Mouse (Mus musculus) MEL-GATA-1-ER (cell line): ENCODE measurements around the gene Blcap.
"Not testable (repeated sequence)": the region's sequence is repeated elsewhere in the genome, so short reads cannot be mapped to it uniquely, and the experiment has no call there.

Experiments used
- DNase-seq: peaks from one replicate; pipeline ENCODE4 v3.0.0-alpha.2; 2012; ENCODE audit warnings: low read depth; ENCODE audit errors: extremely low read depth

Blcap gene

DNA sequence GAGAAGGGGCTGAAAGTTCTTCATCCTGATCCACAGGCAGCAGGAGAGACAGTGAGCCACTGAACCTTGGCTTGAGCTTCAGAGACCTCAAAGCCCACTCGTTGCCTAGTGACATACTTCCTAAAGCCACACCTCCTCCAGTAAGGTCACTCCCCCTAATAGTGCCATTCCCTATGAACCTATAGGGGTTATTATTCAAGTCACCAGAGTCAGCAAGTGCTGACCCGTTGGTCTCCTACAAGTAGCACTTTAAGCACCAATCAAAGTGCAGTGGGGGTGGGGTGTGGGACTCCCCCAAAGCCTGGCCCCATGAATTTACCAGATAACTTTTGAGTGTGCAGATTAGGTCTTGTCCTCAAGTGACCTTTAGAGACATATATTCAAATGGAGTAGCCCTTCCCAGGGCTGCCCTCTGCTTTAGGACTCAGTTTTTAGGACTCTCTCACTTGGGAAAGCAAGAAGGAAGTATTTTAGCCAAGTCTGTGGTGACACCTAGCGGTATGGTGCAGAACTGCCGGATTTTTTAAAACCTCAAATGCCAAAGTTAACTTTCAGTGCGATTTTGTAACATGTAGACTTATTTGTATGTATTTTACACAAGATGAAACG is at the start of gene Blcap:
TSS of gene Blcap (minus strand) at position 51 of the 609 bp plus-strand sequence.
- DNase-seq = peak; percentile 36

GRCm38 (mm10) chr2:157618393-157618792 is 47.3 kb upstream of the Blcap start:
- no peak for DNase-seq

GRCm38 (mm10) chr2:157613997-157614396 is 42.9 kb upstream of the Blcap start:
- DNase-seq = peak; percentile 52

DNA sequence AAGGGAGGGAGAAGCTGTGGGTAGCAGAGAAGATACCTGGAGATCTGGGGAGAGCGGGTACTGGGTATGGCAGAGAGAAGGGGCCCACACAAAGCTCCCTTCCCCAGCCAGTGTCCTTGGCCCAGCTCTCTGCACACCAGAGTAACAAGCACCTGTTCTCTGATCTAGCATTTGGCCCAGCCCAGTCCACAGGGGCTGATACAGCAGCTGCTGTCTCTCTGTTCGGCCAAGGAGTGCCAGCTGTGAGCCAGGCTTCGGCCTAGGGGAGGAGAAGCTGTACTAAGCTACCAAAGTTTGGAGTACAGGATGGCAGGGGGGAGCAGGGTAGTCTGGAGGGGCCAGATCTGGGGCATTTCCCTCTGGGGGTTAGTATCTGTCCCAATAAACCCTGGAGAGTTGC is 40.7 kb upstream of the Blcap start:
- no peak for DNase-seq

DNA sequence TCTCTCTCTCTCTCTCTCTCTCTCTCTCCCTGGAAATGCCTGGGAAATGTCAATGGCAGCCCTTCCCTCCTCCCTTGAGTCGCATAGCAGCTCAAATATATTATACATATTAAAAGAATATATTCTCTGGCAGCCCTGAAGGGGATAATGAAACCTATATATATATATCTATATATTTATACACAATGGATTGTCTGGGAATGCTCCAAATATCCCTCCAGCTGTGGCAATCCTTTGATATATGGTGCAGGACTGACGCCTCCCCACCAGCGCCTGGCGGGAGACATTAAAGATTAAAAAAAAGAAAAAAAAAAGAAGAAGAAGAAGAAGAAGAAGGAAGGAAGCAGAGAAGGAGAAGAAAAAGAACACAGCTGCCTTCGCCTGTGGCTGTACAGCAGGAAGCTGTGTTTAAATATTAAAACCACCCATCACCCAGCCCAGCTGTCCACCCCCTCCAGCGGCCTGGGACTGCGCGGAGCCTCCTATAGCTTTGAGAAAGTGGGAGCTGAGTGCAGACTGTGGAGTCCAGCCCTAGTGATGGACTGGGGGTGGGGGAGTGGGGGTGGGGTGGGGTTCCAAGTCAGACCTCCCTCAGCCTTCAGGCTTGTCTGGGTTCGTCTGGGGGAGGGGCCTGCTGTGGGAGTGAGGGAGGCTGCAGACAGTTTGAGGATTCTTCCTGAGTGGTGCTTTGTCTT is 36.6 kb upstream of the Blcap start:
- no peak for DNase-seq

GRCm38 (mm10) chr2:157605025-157605675 is 34.1 kb upstream of the Blcap start:
- peak; percentile 16 for DNase-seq

DNA sequence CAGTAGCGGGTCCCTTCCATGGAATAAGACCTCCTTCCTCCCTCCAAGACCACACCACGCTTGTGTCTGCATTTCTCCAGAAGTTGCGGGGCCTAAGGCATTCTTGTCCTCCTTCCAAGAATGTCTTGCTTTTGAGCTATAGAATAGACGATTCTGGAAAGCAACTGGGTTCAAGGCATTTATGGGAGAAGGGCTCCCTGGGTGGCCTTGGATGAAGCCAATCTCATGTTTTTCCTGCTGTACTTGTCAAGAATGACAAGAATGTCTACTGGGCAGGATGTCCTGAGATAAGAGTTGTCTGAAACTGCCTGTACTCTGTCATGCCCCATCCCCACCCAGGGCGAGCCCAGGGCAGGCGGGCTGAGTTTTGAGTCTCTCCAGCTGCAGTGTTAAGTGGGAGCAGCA is 30.4 kb upstream of the Blcap start:
- no peak for DNase-seq

GRCm38 (mm10) chr2:157596876-157597566 is 25.9 kb upstream of the Blcap start:
- DNase-seq = peak; percentile 58

DNA sequence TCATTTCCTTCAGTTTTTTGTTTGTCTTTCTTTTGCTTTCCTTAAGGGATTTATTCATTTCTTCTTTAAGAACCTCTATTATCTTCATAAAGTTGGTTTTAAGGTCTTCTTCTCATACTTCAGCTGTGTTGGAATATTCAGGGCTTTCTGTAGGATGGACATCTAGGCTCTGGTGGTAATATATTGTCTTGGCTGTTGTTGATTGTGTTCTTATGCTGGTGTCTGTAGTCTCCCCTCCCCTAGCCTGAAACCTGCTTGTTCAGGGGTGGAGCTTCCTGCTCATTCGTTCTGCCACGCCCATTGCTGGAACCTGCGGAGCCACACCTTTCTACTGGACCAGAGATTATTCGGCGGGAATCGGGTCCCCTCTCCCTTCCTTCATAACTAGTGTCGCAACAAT is 14.3 kb upstream of the Blcap start:
- DNase-seq = not testable (repeated sequence)

GRCm38 (mm10) chr2:157572786-157573185 is 1.7 kb upstream of the Blcap start:
- no peak for DNase-seq

GRCm38 (mm10) chr2:157569796-157570485 is 1.1 kb downstream of the Blcap start:
- no peak for DNase-seq

DNA sequence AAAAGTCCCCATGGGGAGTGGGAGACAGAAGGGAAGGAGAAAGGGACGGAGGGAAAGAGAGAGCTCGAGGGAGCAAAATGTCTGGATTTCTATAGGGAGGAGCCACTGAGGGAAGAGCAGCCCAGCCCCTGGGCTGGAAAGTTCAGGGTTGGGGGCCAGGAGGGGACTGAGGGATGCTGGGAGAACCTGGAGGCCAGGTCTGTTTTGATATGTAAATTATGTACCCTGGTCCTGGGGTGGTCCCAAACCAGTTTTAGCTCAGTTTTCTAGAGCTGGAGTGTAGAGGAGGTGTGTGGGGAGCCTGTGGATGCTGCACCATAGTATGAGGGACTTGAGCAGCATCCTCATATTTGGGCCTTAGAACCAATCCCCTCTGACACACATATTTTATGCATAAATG is 2.2 kb downstream of the Blcap start:
- no peak for DNase-seq

DNA sequence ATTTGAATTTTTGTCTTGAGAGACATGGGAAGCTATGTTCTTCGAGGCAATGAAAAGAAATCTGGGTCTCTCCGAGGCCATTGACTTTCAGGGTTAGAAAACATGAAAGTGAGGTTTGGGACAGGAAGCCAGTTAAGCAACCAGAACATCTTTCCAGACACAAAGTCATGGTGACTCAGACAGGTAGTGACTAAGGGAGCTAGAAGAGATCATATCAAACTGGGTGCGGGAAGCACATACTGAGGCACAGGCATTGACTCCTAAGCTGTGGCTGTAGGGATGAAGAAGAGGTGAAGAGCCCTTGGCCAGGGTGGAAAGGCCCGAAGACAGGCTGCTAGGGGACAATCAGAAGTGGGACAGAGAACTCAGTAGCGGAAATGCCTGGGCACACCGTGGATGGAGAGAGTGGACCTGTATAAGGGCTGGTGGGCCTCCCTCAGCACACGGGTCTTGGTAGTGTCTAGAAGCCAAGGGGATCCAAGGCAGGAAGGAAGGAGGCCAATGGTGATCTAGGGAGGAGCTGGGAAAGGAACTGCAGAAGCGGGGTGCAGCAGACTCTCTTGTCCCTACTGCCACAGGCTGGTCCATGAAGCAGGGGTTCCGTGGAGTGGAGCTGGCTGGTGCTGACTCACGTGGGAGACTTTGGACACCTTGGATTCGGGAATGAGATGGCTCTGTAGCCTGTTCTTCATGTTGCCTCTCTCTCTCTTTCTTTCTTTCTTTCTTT is 3.7 kb downstream of the Blcap start:
- peak; percentile 86 for DNase-seq

- peak; percentile 86 for DNase-seq
Observed at GRCm38 (mm10) chr2:157566260-157566952, 4.7 kb downstream of the Blcap start.

DNA sequence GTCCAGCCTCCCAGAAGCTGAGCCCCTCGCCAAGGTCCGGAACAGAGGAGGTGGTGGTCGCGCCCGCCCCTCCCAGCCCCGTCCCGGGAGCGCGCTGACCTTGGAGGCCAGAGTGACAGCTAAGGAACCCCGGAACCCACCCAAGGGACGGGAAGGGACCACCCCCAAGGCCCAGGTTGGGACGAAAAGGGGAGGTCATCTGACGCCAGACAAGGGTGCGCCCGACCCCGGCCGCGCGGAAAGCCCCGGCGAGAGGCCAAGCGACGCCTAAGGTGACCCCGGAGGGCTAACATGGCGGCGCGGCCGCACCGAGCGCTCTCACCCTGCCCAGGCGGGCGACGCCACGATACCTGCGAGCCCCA is 5.2 kb downstream of the Blcap start:
- DNase-seq = no peak

DNA sequence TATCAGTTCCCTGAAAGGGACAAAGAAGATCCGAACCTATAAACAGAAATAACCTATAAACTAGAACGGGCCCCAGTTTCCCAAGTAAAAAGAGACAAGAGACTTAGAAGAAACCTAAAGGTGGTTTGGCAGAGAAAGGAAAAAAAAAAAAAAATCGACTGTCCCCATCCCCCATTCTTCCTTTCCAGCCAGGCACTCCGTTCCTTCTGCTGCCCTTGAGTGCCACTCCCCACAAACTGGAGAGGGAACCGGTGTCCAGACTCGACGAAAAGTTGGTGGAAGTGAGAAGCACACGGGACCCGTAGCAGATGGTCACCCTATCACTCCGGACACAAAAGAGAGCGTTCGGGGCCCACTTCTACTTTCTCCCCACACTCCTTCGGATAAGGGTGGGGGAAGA is 5.6 kb downstream of the Blcap start:
- DNase-seq = no peak

DNA sequence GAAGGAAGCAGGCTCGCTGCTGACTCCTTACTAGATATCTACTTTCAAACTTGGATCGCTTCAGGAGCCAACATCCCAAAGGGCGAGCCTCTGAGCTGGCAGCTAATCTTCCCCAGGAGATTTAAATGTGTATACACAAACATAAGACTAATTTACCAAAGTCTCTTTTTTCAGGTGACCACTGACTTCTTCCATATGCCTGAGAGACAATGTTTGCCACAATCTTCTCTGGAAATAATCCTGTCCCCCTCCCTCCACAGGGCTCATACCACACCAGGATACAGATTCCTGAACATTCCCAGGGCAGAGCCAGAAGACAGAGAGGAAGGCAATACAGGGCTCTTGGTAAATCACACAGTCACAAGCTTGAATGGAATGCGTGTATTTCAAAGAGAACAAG is 6.4 kb downstream of the Blcap start:
- DNase-seq = no peak

DNA sequence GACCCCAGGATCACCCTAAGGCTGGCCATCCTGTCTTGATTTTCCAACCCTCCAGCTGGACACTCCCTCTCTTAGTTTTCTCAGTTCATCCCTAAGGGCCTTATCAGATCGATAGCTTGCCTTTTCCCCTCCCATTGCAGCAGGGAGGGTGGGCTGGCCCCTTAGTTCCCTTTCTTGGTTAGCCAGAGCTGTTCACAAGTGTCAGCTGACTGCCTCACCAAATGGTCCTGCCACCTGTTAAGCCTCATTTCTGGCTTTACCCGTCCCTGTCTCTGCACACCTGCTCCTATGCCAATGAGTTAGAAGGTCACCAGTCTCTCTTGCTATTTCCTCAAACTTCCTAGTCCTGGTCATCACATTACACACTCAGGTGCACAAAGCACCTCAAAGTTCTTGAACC is 8.0 kb downstream of the Blcap start:
- peak; percentile 15 for DNase-seq

DNA sequence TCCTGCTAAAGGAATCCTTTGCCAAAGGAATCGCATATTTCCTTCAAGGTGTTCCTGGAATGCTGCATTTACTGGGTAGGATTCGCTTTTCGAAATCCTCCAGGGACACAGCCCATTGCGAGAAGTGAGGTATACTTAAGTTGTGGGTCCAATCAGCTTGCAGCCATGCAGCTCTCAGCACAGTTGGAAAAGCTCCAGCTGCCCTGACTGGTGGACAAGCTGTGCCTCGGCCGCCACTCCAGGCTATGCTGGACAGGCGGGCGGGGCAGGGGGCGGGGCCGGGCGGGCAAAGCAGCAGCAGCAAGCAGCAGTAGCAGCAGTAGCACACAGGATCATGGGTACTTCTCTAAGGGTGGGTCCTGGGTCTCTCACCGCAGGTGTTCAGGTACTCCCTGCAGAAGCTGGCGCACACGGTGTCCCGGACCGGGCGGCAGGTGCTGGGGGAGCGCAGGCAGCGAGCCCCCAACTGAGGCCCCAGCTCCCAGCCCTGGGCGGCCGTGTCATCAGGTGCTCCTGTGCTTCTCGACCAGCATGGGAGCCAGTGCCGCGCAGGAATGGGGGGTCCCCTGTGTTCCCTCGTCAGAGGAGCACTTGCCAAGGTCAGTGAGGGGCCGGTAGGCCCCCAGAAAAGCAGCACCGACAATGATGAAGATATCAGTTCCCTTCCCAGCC is 9.8 kb downstream of the Blcap start:
- no peak for DNase-seq

- DNase-seq = no peak
Observed at GRCm38 (mm10) chr2:157560302-157560701, 10.8 kb downstream of the Blcap start.
